Mouse (Mus musculus) brain, embryonic 14.5 days (tissue): Measurements from ENCODE around the gene Lmo2. TPM values are rescaled to one million over a fixed set of nuclear protein-coding genes. Genes with fewer than 3 reads are reported as not detected.
"Not testable (repeated sequence)": the region's sequence is repeated elsewhere in the genome, so short reads cannot be mapped to it uniquely, and the experiment has no call there.

Experiments
- DNase-seq: peaks from one replicate; pipeline ENCODE4 v3.0.0-alpha.2; 2011; ENCODE audit warnings: low read depth
- CTCF ChIP-seq: fragments of 200-500 bp; IDR thresholded peaks from 2 replicates; pipeline ENCODE4 v1.5.1; 2012; ENCODE audit warnings: inconsistent platforms, mild to moderate bottlenecking, moderate library complexity, borderline replicate concordance; ENCODE audit not compliant: insufficient read depth, insufficient read length; ENCODE audit errors: extremely low read depth
- POLR2A ChIP-seq: fragments of 200-500 bp; IDR thresholded peaks from 2 replicates; pipeline ENCODE4 v1.6.1; 2012; ENCODE audit warnings: mild to moderate bottlenecking, inconsistent platforms, borderline replicate concordance; ENCODE audit not compliant: poor library complexity, insufficient read depth, insufficient read length, severe bottlenecking; ENCODE audit errors: extremely low read depth
- polyA plus RNA-seq: library from polyadenylated mRNA; depleted of rRNA; stranded (reverse); fragments of >200 nt; gene quantifications from 2 replicates; pipeline ENCODE4 v1.2.3, GENCODE M21; 2012

The Lmo2 gene
- polyA plus RNA-seq, 1 experiment: 38.3 TPM

DNA sequence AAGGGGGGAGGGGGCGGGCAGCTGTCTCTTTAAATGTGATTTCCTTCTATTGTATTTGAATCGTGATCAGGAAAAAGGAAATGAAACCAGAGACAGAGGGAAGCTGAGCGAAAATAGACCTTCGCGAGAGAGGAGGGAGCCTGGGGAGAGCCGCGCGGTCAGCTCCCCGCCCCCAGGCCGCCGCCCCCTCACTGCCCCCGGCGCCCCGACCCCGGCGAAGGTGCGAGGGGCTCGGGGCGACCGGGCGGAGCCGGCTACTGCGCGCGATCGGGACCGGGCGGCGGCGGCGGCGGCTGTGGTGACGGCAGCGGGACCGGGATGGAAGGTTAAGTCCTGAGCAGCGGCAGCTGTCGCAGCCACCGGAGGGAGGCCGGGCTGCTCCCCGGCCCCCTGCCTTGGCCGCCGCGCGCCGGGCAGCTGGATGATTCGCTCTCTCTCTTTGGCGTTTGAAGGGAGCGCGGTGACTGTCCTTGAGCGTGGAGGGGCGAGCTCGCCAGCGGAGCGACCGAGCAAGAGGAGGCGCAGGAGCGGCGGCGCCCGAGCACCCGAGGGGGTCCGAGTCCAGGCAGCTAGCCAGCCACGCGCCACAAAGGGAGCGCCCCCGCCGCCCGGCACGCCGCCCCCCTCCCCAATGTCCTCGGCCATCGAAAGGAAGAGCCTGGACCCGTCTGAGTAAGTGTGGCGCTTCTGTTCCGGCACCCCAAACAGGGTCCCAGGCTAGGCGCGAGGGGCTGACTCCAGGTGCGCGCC lies 12.4 kb downstream of the Lmo2 start:
- peak; percentile 70 for DNase-seq
- TF ChIP-seq POLR2A (no peak), CTCF (no peak)

DNA sequence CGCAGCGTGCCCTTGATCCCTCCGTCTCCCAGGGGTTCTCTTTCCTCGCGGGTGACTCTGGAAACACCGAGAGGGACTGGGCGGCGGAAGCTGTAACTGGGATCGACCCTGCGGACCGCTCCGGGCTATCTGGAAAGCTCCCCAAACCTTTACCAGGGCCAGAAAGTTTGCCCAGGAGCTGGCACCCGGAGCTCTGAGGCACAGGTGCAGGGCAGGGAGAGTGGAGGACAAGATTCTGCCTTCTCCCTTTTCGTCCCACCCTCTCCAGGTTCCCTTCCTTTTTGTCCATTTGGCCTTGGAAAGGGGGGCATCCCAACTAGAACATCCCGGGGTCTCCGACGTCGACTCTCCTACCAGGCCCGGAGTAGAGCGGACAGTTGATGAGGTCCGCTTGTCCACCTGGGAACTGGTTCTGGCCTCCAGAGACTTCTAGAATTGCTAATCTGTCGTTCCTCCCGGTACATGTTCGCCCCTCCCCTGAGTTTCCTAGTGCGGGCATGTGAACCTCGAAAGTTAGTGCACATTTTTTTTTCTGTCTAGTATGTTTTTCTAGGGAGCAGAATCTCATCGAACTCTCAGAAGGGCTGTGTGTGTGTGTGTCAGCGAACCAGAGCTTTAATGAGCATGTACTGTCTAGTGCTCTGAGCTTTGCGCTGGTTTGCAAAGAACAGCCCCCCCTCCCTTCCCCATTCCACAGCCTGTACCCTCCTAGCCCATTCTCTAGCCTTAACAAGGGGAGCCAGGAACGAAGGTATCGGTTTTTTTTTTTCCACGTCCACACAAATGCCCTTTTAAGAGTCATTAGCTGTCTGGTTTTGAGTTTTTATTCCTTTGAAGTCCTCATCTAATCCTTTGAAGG lies 13.2 kb downstream of the Lmo2 start:
- TF ChIP-seq POLR2A: no peak
- TF ChIP-seq CTCF: no peak
- DNase-seq: peak; percentile 46

GRCm38 (mm10) chr2:103971838-103972237 lies 14.1 kb downstream of the Lmo2 start:
- TF ChIP-seq POLR2A: no peak

GRCm38 (mm10) chr2:103975904-103976303 lies 18.1 kb downstream of the Lmo2 start:
- TF ChIP-seq POLR2A (no peak), CTCF (no peak)
- DNase-seq: no peak

More at GRCm38 (mm10) chr2:103971838-103972237, 14.1 kb downstream of the Lmo2 start:
- no peak for DNase-seq

GRCm38 (mm10) chr2:103977216-103977615 lies 19.4 kb downstream of the Lmo2 start:
- DNase-seq: peak; percentile 50
- TF ChIP-seq CTCF: no peak
- no peak for TF ChIP-seq POLR2A

- TF ChIP-seq CTCF (no peak), POLR2A (no peak)
- peak; percentile 62 for DNase-seq
These were observed 19.9 kb downstream of the Lmo2 start for GRCm38 (mm10) chr2:103977716-103978115.

DNA sequence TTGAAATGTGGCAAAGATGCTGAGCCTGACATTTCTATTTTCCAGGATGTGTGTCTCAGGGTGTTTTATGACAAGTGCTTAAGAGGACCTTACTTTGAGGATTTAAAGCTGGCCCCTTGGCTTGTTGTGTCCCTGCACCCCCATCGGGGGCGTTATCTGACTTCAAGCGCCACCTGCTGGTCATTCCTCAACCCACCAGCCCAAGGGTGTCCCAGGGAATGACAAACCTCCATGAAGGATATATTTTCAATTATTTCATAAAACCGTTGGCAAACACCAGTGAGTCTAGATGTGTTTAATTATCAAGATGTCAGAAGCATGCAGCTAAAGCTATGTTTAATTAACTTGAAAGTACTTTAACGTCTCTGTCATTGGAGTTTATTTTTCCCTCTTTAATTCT lies 24.5 kb downstream of the Lmo2 start:
- TF ChIP-seq POLR2A: no peak
- peak; percentile 91 for TF ChIP-seq CTCF
- DNase-seq: peak; percentile 86

- DNase-seq: no peak
- no peak for TF ChIP-seq CTCF
- TF ChIP-seq POLR2A: no peak
These were observed 25.4 kb downstream of the Lmo2 start for GRCm38 (mm10) chr2:103983146-103983545.

- DNase-seq: not testable (repeated sequence)
These were observed 29.8 kb downstream of the Lmo2 start for GRCm38 (mm10) chr2:103987595-103987994.

- DNase-seq: no peak
- TF ChIP-seq CTCF: no peak
- TF ChIP-seq POLR2A: no peak
These were observed 31.9 kb downstream of the Lmo2 start for GRCm38 (mm10) chr2:103989724-103990123.

DNA sequence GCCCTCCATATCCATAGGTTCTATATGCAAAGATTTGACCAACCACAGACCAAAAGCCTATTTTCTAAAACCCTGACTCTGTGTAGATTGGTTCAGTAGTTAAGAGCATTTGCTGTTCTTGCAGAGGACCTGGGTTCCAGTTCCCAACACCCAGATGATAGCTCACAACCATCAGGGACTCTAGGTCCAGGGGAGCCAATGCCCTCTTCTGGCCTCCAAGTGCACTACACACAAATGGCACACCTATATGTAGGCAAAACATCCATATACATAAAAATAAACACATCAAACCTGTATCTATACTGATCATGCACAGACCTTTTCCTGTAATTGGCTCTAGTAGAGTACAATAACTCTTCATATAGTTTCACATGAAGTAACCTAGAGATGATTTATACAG lies 33.5 kb downstream of the Lmo2 start:
- no peak for DNase-seq
- TF ChIP-seq CTCF: no peak
- no peak for TF ChIP-seq POLR2A

GRCm38 (mm10) chr2:103992162-103992561 lies 34.4 kb downstream of the Lmo2 start:
- TF ChIP-seq CTCF (no peak), POLR2A (no peak)
- DNase-seq: peak; percentile 35
